ENCODE assay signal across 8 mouse cellular contexts in genomic region chr16:55519646-55520045, GRCm38 (mm10).
DNase-seq lines count a peak whose midpoint lies in the region; ATAC-seq and TF ChIP-seq lines count a peak whose summit lies in the region.

No protein-coding gene starts in this region.

- 79% methylated on average over 1 of the region's 1 CpGs for WGBS in forebrain, postnatal 0 days
- 84% methylated on average over 1 of the region's 1 CpGs for WGBS in forebrain, embryonic 16.5 days
- 76% methylated on average over 1 of the region's 1 CpGs for WGBS in forebrain, embryonic 11.5 days

- H3K27me3 ChIP-seq in forebrain, postnatal 0 days (ENCODE audit: insufficient read depth, low read length), result no peaks in the 10 kb centered on the region
- no peaks in the 10 kb centered on the region for H3K27me3 ChIP-seq in forebrain, embryonic 16.5 days (replicated peaks; ENCODE audit: control insufficient read depth, insufficient read depth, low read length)
- no peaks in the 10 kb centered on the region for H3K27me3 ChIP-seq in forebrain, embryonic 11.5 days (ENCODE audit: control insufficient read depth, insufficient read depth, low read length)

- TF ChIP-seq CTCF in forebrain, postnatal 0 days (IDR thresholded peaks at IDR 0.05; ENCODE audit: low read depth), result peak; percentile 54

- no peak overlapping the region for H3K27ac ChIP-seq in forebrain, postnatal 0 days (ENCODE audit: low read depth, low read length)
- no peak overlapping the region for H3K27ac ChIP-seq in forebrain, embryonic 16.5 days (ENCODE audit: low read length)
- H3K27ac ChIP-seq in forebrain, embryonic 11.5 days (ENCODE audit: low read depth, low read length), result no peak overlapping the region

- no peak for ATAC-seq in forebrain, postnatal 0 days
- ATAC-seq in forebrain, embryonic 16.5 days, result no peak
- no peak for ATAC-seq in forebrain, embryonic 11.5 days (replicated peaks; ENCODE audit: low FRiP score)

- no peak overlapping the region for H3K9ac ChIP-seq in forebrain, postnatal 0 days
- no peak overlapping the region for H3K9ac ChIP-seq in forebrain, embryonic 16.5 days (replicated peaks; ENCODE audit: low read depth, low read length)
- H3K9ac ChIP-seq in forebrain, embryonic 11.5 days (ENCODE audit: low read length), result no peak overlapping the region

- H3K36me3 ChIP-seq in forebrain, postnatal 0 days (ENCODE audit: insufficient read depth), result no peaks in the 10 kb centered on the region
- H3K36me3 ChIP-seq in forebrain, embryonic 16.5 days (ENCODE audit: control insufficient read depth, insufficient read depth), result no peaks in the 10 kb centered on the region
- H3K36me3 ChIP-seq in forebrain, embryonic 11.5 days (ENCODE audit: control insufficient read depth, insufficient read depth, low read length), result no peaks in the 10 kb centered on the region

- H3K4me2 ChIP-seq in forebrain, postnatal 0 days (ENCODE audit: low read depth), result no peak overlapping the region
- no peak overlapping the region for H3K4me2 ChIP-seq in forebrain, embryonic 16.5 days (ENCODE audit: low read length)
- H3K4me2 ChIP-seq in forebrain, embryonic 11.5 days (ENCODE audit: low read depth, low read length, severe bottlenecking), result no peak overlapping the region

- H3K4me1 ChIP-seq in forebrain, postnatal 0 days (ENCODE audit: insufficient read depth), result peaks cover 5% of the 10 kb centered on the region; the same call in 1 of the 2 replicates
- H3K4me1 ChIP-seq in forebrain, embryonic 16.5 days (replicated peaks; ENCODE audit: control insufficient read depth, insufficient read depth, low read length), result peaks cover 5% of the 10 kb centered on the region; the same call in 1 of the 2 replicates
- no peaks in the 10 kb centered on the region for H3K4me1 ChIP-seq in forebrain, embryonic 11.5 days (replicated peaks; ENCODE audit: control insufficient read depth, insufficient read depth, low read length)

- no peak overlapping the region for H3K4me3 ChIP-seq in forebrain, postnatal 0 days (ENCODE audit: low read depth, low read length)
- no peak overlapping the region for H3K4me3 ChIP-seq in forebrain, embryonic 16.5 days (replicated peaks; ENCODE audit: low read length)
- H3K4me3 ChIP-seq in forebrain, embryonic 11.5 days (ENCODE audit: low read depth, low read length), result no peak overlapping the region

- DNase-seq in forebrain, postnatal 0 days, result no peak
- peak; percentile 20 for DNase-seq in spleen, postnatal 36 days (ENCODE audit: low spot score in 2 of 2)
- DNase-seq in spleen, postnatal 10 days (ENCODE audit: low spot score in 2 of 2), result no peak
- peak; percentile 38 to 39 for DNase-seq in kidney, postnatal 25 days
- no peak for DNase-seq in ovary, postnatal 14 days (ENCODE audit: low spot score)
- DNase-seq in frontal cortex, postnatal 10 days (ENCODE audit: low spot score in 2 of 2), result no peak
- no peak for DNase-seq in forebrain, embryonic 11.5 days (ENCODE audit: low spot score)

- no peaks in the 10 kb centered on the region for H3K9me3 ChIP-seq in forebrain, postnatal 0 days (ENCODE audit: low read length)
- no peaks in the 10 kb centered on the region for H3K9me3 ChIP-seq in forebrain, embryonic 16.5 days (ENCODE audit: control insufficient read depth, low read length)
- no peaks in the 10 kb centered on the region for H3K9me3 ChIP-seq in forebrain, embryonic 11.5 days (ENCODE audit: control insufficient read depth, low read length)

Comparison
In these comparisons a context has a peak if more than half of its experiments do, and no peak if none do; other contexts are left out.
1. DNase-seq: peak in spleen, postnatal 36 days (2 of 2) and kidney, postnatal 25 days (2 of 2); none in forebrain, postnatal 0 days (single experiment), spleen, postnatal 10 days (0 of 2), ovary, postnatal 14 days (single experiment), frontal cortex, postnatal 10 days (0 of 2) and forebrain, embryonic 11.5 days (single experiment).